Mouse (Mus musculus): ENCODE measurements around the gene Snrpd3. TPM values are rescaled to one million over a fixed set of nuclear protein-coding genes. Genes with fewer than 3 reads are reported as not detected.
"Not testable (repeated sequence)": the region's sequence is repeated elsewhere in the genome, so short reads cannot be mapped to it uniquely, and the experiment has no call there.

The Snrpd3 gene
- polyA plus RNA-seq, 1 experiment from 2014 or later, result 84.9 TPM

DNA sequence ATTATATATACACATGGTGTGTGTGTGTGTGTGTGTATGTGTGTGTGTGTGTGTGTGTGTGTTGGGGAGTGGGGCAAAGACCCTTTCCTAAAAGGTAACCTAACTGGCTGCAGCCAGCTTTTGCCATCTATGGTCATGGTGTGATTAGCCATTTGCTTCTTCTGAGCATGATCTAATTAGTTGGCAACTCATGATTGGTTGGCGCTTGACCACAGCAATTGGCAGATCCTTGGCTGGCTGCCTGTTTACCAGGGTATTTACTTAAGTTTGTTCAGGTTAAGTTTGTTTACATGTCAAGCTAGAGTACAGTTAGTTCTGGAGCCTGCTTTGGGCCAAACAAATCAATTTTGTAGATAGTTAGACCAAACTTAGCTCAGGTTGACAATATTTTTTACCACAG is 15.7 kb upstream of the Snrpd3 start:
- Histone ChIP-seq H3K27me3 (no peaks in the 10 kb centered on the region), H3K9ac (no peak overlapping the region), H3K36me3 (0 out of 2 replicates have a peak, but pooled peaks cover 7% of the 10 kb centered on the region), H3K4me1 (replicated peaks) (peaks cover 7% of the 10 kb centered on the region; the same call in 1 of the 2 replicates), H3K27ac (no peak overlapping the region), H3K4me2 (no peak overlapping the region), H3K4me3 (no peak overlapping the region), H3K9me3 (replicated peaks) (no peaks in the 10 kb centered on the region)
- WGBS, result 92% methylated on average over 1 of the region's 1 CpGs
- no peak for ATAC-seq (replicated peaks; ENCODE audit: insufficient number of reproducible peaks, insufficient read depth, low FRiP score, low read depth)

DNA sequence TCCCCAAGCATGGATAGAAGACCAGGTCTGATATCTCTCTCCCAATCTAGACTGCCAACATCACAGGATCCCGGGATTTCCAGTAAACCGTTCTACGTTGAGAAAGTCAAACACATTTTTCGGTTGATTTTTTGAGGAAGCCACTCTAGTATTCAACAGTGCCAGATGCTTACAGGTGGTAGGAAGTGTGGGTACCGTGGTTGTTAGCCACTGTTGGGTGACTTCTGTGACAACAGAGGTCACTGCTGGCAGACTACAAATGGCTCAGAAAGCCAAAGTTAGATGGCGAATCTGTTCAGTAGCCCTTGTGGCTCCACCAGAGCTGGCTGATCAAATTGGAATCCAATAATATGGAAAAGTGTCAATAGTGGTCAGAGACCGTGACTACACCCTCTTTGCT is 13.7 kb upstream of the Snrpd3 start:
- H3K9ac ChIP-seq, result no peak overlapping the region
- WGBS, result 88% methylated on average over 7 of the region's 7 CpGs
- no peak overlapping the region for H3K4me3 ChIP-seq
- H3K27me3 ChIP-seq, result no peaks in the 10 kb centered on the region
- H3K4me1 ChIP-seq (replicated peaks), result peaks cover 7% of the 10 kb centered on the region; the same call in 1 of the 2 replicates
- H3K4me2 ChIP-seq, result no peak overlapping the region
- no peak for ATAC-seq (replicated peaks; ENCODE audit: insufficient number of reproducible peaks, insufficient read depth, low FRiP score, low read depth)
- no peaks in the 10 kb centered on the region for H3K9me3 ChIP-seq (replicated peaks)
- no peak overlapping the region for H3K27ac ChIP-seq
- peaks cover 25% of the 10 kb centered on the region for H3K36me3 ChIP-seq

GRCm38 (mm10) chr10:75504234-75505129 is 12.9 kb upstream of the Snrpd3 start:
- peaks cover 33% of the 10 kb centered on the region for H3K36me3 ChIP-seq
- no peaks in the 10 kb centered on the region for H3K9me3 ChIP-seq (replicated peaks)
- peaks cover 7% of the 10 kb centered on the region; the same call in 1 of the 2 replicates for H3K4me1 ChIP-seq (replicated peaks)
- ATAC-seq (replicated peaks; ENCODE audit: insufficient number of reproducible peaks, insufficient read depth, low FRiP score, low read depth), result no peak
- no peak overlapping the region for H3K4me3 ChIP-seq
- H3K27ac ChIP-seq, result no peak overlapping the region
- WGBS, result 83% methylated on average over 8 of the region's 8 CpGs
- H3K27me3 ChIP-seq, result no peaks in the 10 kb centered on the region
- no peak overlapping the region for H3K4me2 ChIP-seq
- no peak overlapping the region for H3K9ac ChIP-seq

DNA sequence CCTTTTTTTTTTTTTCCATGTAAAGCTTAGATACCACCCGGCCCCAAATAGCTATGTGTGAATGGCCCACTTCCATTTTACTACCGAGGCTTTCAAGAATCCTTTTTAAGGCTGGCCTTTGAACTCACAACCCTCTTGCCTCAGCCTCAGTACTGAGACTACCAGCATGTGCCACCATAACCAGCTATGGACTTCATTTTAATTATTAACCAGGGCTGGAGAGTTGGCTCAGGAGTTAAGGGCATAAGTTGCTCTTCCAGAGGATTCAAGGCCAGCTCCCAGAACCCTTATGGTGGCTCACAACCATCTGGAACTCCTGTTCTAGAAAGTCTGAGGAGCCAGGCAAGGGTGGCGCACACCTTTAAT is 12.2 kb upstream of the Snrpd3 start:
- Histone ChIP-seq H3K4me2 (no peak overlapping the region), H3K9ac (no peak overlapping the region), H3K27ac (no peak overlapping the region), H3K4me3 (no peak overlapping the region), H3K4me1 (replicated peaks) (peaks cover 4% of the 10 kb centered on the region; the same call in 1 of the 2 replicates), H3K27me3 (no peaks in the 10 kb centered on the region), H3K9me3 (replicated peaks) (no peaks in the 10 kb centered on the region), H3K36me3 (peaks cover 39% of the 10 kb centered on the region)
- 70% methylated on average over 3 of the region's 3 CpGs for WGBS
- no peak for ATAC-seq (replicated peaks; ENCODE audit: insufficient number of reproducible peaks, insufficient read depth, low FRiP score, low read depth)

DNA sequence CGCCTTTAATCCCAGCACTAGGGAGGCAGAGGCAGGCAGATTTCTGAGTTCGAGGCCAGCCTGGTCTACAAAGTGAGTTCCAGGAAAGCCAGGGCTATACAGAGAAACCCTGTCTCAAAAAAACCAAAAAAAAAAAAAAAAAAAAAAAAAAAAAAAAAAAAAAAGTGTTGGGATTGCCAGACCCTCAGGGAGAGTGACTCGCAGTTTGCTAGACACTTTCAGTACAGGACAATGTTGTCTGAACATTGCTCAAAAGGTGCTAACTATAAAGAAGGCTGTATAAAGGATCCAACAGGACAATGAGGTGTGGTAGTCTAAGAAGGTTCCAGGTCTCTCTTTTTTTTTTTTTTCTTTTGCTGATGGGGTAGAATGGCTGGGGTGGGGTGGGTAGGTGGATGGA is 11.4 kb upstream of the Snrpd3 start:
- H3K27ac ChIP-seq; H3K9me3 ChIP-seq (replicated peaks); H3K4me1 ChIP-seq (replicated peaks); H3K4me2 ChIP-seq; H3K9ac ChIP-seq; H3K4me3 ChIP-seq; ATAC-seq (replicated peaks; ENCODE audit: insufficient number of reproducible peaks, insufficient read depth, low FRiP score, low read depth); H3K27me3 ChIP-seq: not testable (repeated sequence)
- 87% methylated on average over 3 of the region's 3 CpGs for WGBS
- H3K36me3 ChIP-seq, result peaks cover 48% of the 10 kb centered on the region

DNA sequence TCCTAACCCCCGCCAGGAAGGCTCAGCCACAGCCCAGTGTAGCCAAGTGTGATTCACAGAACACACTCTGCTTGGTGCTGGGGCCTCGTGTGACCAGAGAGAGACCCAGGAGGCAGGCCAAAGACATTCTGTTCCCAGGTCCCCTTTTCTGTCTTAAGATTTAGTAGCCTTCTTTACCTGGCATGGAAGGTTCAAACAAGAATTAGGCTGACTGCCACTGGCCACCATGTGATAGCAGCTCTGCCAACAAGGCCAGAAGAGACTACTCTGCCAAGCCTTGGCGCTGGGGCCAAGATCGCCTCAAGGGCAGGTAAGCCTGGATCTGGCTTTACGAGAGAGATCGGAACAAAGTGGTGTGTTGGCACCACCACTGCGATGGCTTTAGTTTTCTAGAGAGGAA is 6.9 kb upstream of the Snrpd3 start:
- peaks cover 53% of the 10 kb centered on the region for H3K36me3 ChIP-seq
- no peak overlapping the region for H3K4me3 ChIP-seq
- H3K9ac ChIP-seq, result no peak overlapping the region
- H3K27ac ChIP-seq, result no peak overlapping the region
- peaks cover 16% of the 10 kb centered on the region for H3K4me1 ChIP-seq (replicated peaks)
- no peak for ATAC-seq (replicated peaks; ENCODE audit: insufficient number of reproducible peaks, insufficient read depth, low FRiP score, low read depth)
- 90% methylated on average over 7 of the region's 7 CpGs for WGBS
- no peak overlapping the region for H3K4me2 ChIP-seq
- no peaks in the 10 kb centered on the region for H3K27me3 ChIP-seq
- H3K9me3 ChIP-seq (replicated peaks), result no peaks in the 10 kb centered on the region

GRCm38 (mm10) chr10:75511060-75511459 is 6.3 kb upstream of the Snrpd3 start:
- Histone ChIP-seq H3K9me3 (replicated peaks) (no peaks in the 10 kb centered on the region), H3K4me1 (replicated peaks) (peaks cover 22% of the 10 kb centered on the region), H3K4me2 (no peak overlapping the region), H3K27ac (no peak overlapping the region), H3K36me3 (peaks cover 53% of the 10 kb centered on the region), H3K9ac (no peak overlapping the region), H3K4me3 (no peak overlapping the region), H3K27me3 (no peaks in the 10 kb centered on the region)
- 84% methylated on average over 9 of the region's 9 CpGs for WGBS
- ATAC-seq (replicated peaks; ENCODE audit: insufficient number of reproducible peaks, insufficient read depth, low FRiP score, low read depth), result no peak

DNA sequence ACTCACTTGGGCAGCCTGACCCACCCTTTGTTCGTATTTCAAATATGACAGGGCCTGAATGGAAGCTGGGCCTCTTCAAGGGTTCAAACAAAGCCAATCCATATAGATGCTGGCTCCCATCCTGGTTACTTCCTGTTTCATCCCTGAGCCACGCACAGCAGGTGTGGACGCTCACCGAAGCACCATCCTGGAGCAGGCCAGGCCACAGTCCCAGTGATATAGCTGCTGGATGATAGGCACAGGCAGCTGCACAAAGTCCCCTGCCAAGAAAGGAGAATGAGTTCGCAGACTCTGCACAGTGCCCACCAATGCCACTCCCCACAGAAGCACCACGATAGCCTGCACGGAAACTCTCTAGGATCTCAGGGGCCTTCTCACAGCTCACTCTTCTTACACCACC is 5.5 kb upstream of the Snrpd3 start:
- no peak for ATAC-seq (replicated peaks; ENCODE audit: insufficient number of reproducible peaks, insufficient read depth, low FRiP score, low read depth)
- Histone ChIP-seq H3K4me1 (replicated peaks) (peaks cover 27% of the 10 kb centered on the region), H3K4me2 (no peak overlapping the region), H3K36me3 (peaks cover 52% of the 10 kb centered on the region), H3K9ac (no peak overlapping the region), H3K4me3 (no peak overlapping the region), H3K27ac (no peak overlapping the region), H3K9me3 (replicated peaks) (no peaks in the 10 kb centered on the region), H3K27me3 (no peaks in the 10 kb centered on the region)
- WGBS, result 90% methylated on average over 7 of the region's 7 CpGs

- no peak overlapping the region for H3K4me2 ChIP-seq
- H3K9me3 ChIP-seq (replicated peaks), result no peaks in the 10 kb centered on the region
- no peak for ATAC-seq (replicated peaks; ENCODE audit: insufficient number of reproducible peaks, insufficient read depth, low FRiP score, low read depth)
- no peak overlapping the region for H3K27ac ChIP-seq
- no peak overlapping the region for H3K4me3 ChIP-seq
- no peak overlapping the region for H3K9ac ChIP-seq
- peaks cover 27% of the 10 kb centered on the region for H3K4me1 ChIP-seq (replicated peaks)
- peaks cover 44% of the 10 kb centered on the region for H3K36me3 ChIP-seq
- WGBS, result 88% methylated on average over 7 of the region's 7 CpGs
- no peaks in the 10 kb centered on the region for H3K27me3 ChIP-seq
Measured at GRCm38 (mm10) chr10:75512796-75513195, 4.6 kb upstream of the Snrpd3 start.

DNA sequence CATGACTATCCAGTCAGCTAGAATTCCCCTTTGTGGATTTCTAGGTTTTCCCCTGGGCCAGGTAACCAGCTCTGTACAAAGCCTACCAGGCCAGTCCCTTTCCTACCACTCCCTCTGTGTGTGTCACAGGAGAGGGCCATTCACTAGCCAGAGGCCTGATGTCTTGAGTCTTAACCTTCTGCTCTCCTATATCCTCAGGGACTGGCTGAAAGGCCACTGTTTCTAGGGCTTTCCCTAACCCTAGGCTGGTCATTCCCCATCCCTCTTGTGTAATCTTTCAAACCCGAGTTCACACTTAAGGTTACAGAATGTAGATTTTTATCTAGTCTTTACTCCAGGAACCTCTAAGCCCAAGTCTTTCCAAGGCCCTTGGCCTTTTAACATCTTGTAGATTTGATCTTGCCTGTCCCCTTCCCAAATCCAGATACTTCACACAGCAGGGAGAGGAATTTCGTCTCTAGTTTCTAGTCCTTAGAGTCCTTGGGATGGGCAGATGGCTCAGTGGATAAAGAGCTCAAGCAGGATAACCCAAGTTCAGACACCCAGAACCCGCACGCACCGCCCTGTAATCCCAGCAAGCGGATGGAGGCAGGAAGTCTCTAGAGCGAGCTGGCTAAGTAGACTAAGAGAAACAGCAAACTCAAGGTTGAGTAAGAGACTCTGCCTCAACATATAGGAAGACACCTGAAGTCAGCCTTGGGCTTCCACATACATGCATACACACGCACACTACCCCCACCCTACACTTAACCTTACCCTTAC is 3.9 kb upstream of the Snrpd3 start:
- Histone ChIP-seq H3K4me3 (no peak overlapping the region), H3K4me2 (no peak overlapping the region), H3K27me3 (no peaks in the 10 kb centered on the region), H3K4me1 (replicated peaks) (peaks cover 30% of the 10 kb centered on the region), H3K36me3 (peaks cover 37% of the 10 kb centered on the region), H3K9ac (no peak overlapping the region), H3K9me3 (replicated peaks) (no peaks in the 10 kb centered on the region), H3K27ac (no peak overlapping the region)
- no peak for ATAC-seq (replicated peaks; ENCODE audit: insufficient number of reproducible peaks, insufficient read depth, low FRiP score, low read depth)
- 89% methylated on average over 8 of the region's 8 CpGs for WGBS

- 45% methylated on average over 7 of the region's 7 CpGs for WGBS
- H3K9ac ChIP-seq, result peak overlapping the region; percentile 4; the same call in 1 of the 2 replicates
- H3K4me3 ChIP-seq, result no peak overlapping the region
Measured at GRCm38 (mm10) chr10:75514361-75514760, 3.0 kb upstream of the Snrpd3 start.

More at GRCm38 (mm10) chr10:75514361-75514760, 3.0 kb upstream of the Snrpd3 start:
- H3K4me2 ChIP-seq, result no peak overlapping the region
- peaks cover 28% of the 10 kb centered on the region for H3K36me3 ChIP-seq
- H3K27me3 ChIP-seq, result no peaks in the 10 kb centered on the region
- H3K4me1 ChIP-seq (replicated peaks), result peaks cover 38% of the 10 kb centered on the region
- no peak overlapping the region for H3K27ac ChIP-seq
- ATAC-seq (replicated peaks; ENCODE audit: insufficient number of reproducible peaks, insufficient read depth, low FRiP score, low read depth), result no peak
- no peaks in the 10 kb centered on the region for H3K9me3 ChIP-seq (replicated peaks)

All from heart, embryonic 15.5 days (tissue).